18 mouse cellular contexts compared by ENCODE assay signal in genomic region chr16:18455407-18455806, GRCm38 (mm10). TPM values are rescaled to one million over a fixed set of nuclear protein-coding genes. Genes with fewer than 3 reads are reported as not detected.
"Had no signal": no experiment of that assay in that cellular context is flagged by ENCODE, and none has a peak within 500 bp of the region (broad histone marks: within the 10 kb centered on the region; RNA-seq: fewer than 3 reads in every experiment).

No protein-coding gene starts in this region.

- H3K9me3 ChIP-seq: liver, embryonic 13.5 days; liver, embryonic 15.5 days; lung, embryonic 15.5 days; megakaryocyte, embryonic 14.5 days; midbrain, embryonic 13.5 days; midbrain, embryonic 15.5 days; neural tube, embryonic 12.5 days had no signal

- H3K4me2 ChIP-seq: liver, embryonic 11.5 days; liver, embryonic 13.5 days; liver, embryonic 15.5 days; lung, embryonic 15.5 days; midbrain, embryonic 13.5 days; midbrain, embryonic 15.5 days; neural tube, embryonic 12.5 days had no signal

- H3K27ac ChIP-seq: liver, embryonic 13.5 days; liver, embryonic 15.5 days; lung, embryonic 15.5 days; macrophage; midbrain, embryonic 13.5 days; midbrain, embryonic 15.5 days; neural tube, embryonic 12.5 days had no signal

- DNase-seq: liver, embryonic 13.5 days; liver, postnatal 0 days; lung, adult 2 months; lung, postnatal 14 days; lung, postnatal 36 days; right cerebral cortex, postnatal 14 days; spleen, adult 18-20 months; thymus, adult 18-20 months; thymus, postnatal 14 days had no signal

- H3K36me3 ChIP-seq: lung, embryonic 15.5 days; midbrain, embryonic 15.5 days; neural tube, embryonic 12.5 days had no signal

- H3K27me3 ChIP-seq: liver, embryonic 13.5 days; liver, embryonic 15.5 days; lung, embryonic 15.5 days; midbrain, embryonic 13.5 days; midbrain, embryonic 15.5 days; neural tube, embryonic 12.5 days had no signal

- H3K4me3 ChIP-seq: liver, embryonic 13.5 days; liver, embryonic 15.5 days; lung, embryonic 15.5 days; megakaryocyte, embryonic 14.5 days; midbrain, embryonic 13.5 days; midbrain, embryonic 15.5 days; neural tube, embryonic 12.5 days had no signal

- ATAC-seq: liver, postnatal 0 days; lung, postnatal 0 days; midbrain, embryonic 13.5 days; midbrain, embryonic 15.5 days had no signal

- H3K9ac ChIP-seq: liver, embryonic 13.5 days; liver, embryonic 15.5 days; liver, postnatal 0 days; lung, embryonic 15.5 days; midbrain, embryonic 13.5 days; midbrain, embryonic 15.5 days; neural tube, embryonic 12.5 days had no signal

RNA-seq across cellular contexts. Expression of gene Rtl10, which starts 43.3 kb away (rescaled TPM):
- polyA plus RNA-seq: macrophage had no signal
